Comparison of ENCODE assay signal across 8 mouse cellular contexts in genomic region chr9:94670704-94671103, GRCm38 (mm10). TPM values are rescaled to one million over a fixed set of nuclear protein-coding genes. Genes with fewer than 3 reads are reported as not detected.
DNase-seq lines count a peak whose midpoint lies in the region; ATAC-seq and TF ChIP-seq lines count a peak whose summit lies in the region.

No protein-coding gene starts in this region.

- TF ChIP-seq CTCF in heart, postnatal 0 days (IDR thresholded peaks at IDR 0.05; ENCODE audit: low read depth): no peak

- peaks cover 3% of the 10 kb centered on the region; the same call in 1 of the 2 replicates for H3K4me1 ChIP-seq in heart, postnatal 0 days (ENCODE audit: control insufficient read depth, insufficient read depth)
- peaks cover 16% of the 10 kb centered on the region for H3K4me1 ChIP-seq in embryonic facial prominence, embryonic 13.5 days
- H3K4me1 ChIP-seq in intestine, embryonic 14.5 days (replicated peaks; ENCODE audit: control insufficient read depth, insufficient read depth, low read length): no peaks in the 10 kb centered on the region
- peaks cover 19% of the 10 kb centered on the region for H3K4me1 ChIP-seq in midbrain, embryonic 15.5 days

- ATAC-seq in heart, postnatal 0 days (ENCODE audit: insufficient read depth, low read depth): no peak
- ATAC-seq in embryonic facial prominence, embryonic 13.5 days (ENCODE audit: insufficient number of reproducible peaks, insufficient read depth, low FRiP score, low TSS enrichment, low read depth): no peak
- no peak for ATAC-seq in intestine, embryonic 14.5 days (replicated peaks; ENCODE audit: low FRiP score, low TSS enrichment, low read depth)
- ATAC-seq in midbrain, embryonic 15.5 days (replicated peaks): no peak

- no peak overlapping the region for H3K27ac ChIP-seq in heart, postnatal 0 days (ENCODE audit: low read depth)
- no peak overlapping the region for H3K27ac ChIP-seq in embryonic facial prominence, embryonic 13.5 days
- H3K27ac ChIP-seq in intestine, embryonic 14.5 days (ENCODE audit: low read depth): no peak overlapping the region
- peak overlapping the region; percentile 71; the same call in 1 of the 2 replicates for H3K27ac ChIP-seq in midbrain, embryonic 15.5 days

- peak overlapping the region; percentile 86 for H3K4me2 ChIP-seq in heart, postnatal 0 days (ENCODE audit: low read depth, low read length)
- peak overlapping the region; percentile 89 for H3K4me2 ChIP-seq in embryonic facial prominence, embryonic 13.5 days
- peak overlapping the region; percentile 94 for H3K4me2 ChIP-seq in intestine, embryonic 14.5 days (ENCODE audit: low read length)
- peak overlapping the region; percentile 87 for H3K4me2 ChIP-seq in midbrain, embryonic 15.5 days

- no peak for TF ChIP-seq EP300 in heart, postnatal 0 days (IDR thresholded peaks at IDR 0.05; ENCODE audit: low read depth)

- peak overlapping the region; percentile 56; the same call in 1 of the 2 replicates for H3K9ac ChIP-seq in heart, postnatal 0 days (replicated peaks; ENCODE audit: low read depth, low read length)
- no peak overlapping the region; the same call in 1 of the 2 replicates for H3K9ac ChIP-seq in embryonic facial prominence, embryonic 13.5 days
- no peak overlapping the region for H3K9ac ChIP-seq in intestine, embryonic 14.5 days (ENCODE audit: low read length)
- H3K9ac ChIP-seq in midbrain, embryonic 15.5 days: peak overlapping the region; percentile 49; the same call in 1 of the 2 replicates

- DNase-seq in heart, postnatal 0 days (ENCODE audit: low spot score): no peak
- no peak for DNase-seq in heart, adult 9 months (ENCODE audit: low spot score in 2 of 2)
- DNase-seq in intestine, embryonic 14.5 days (ENCODE audit: low spot score): no peak
- no peak for DNase-seq in frontal cortex, postnatal 14 days (ENCODE audit: low spot score in 2 of 2)
- DNase-seq in layer of hippocampus, postnatal 36 days: no peak
- DNase-seq in Muller cell, postnatal 12 days (ENCODE audit: inconsistent ontology term): no peak

- no peaks in the 10 kb centered on the region for H3K27me3 ChIP-seq in heart, postnatal 0 days (ENCODE audit: control insufficient read depth, insufficient read depth, low read length)
- H3K27me3 ChIP-seq in embryonic facial prominence, embryonic 13.5 days: no peaks in the 10 kb centered on the region
- no peaks in the 10 kb centered on the region for H3K27me3 ChIP-seq in intestine, embryonic 14.5 days (replicated peaks; ENCODE audit: control insufficient read depth, insufficient read depth, low read length)
- H3K27me3 ChIP-seq in midbrain, embryonic 15.5 days (replicated peaks): no peaks in the 10 kb centered on the region

- no peaks in the 10 kb centered on the region for H3K36me3 ChIP-seq in heart, postnatal 0 days (replicated peaks; ENCODE audit: control insufficient read depth, insufficient read depth, low read length)
- H3K36me3 ChIP-seq in embryonic facial prominence, embryonic 13.5 days: no peaks in the 10 kb centered on the region
- no peaks in the 10 kb centered on the region for H3K36me3 ChIP-seq in intestine, embryonic 14.5 days (ENCODE audit: control insufficient read depth, insufficient read depth, low read length)
- no peaks in the 10 kb centered on the region for H3K36me3 ChIP-seq in midbrain, embryonic 15.5 days (replicated peaks)

- H3K4me3 ChIP-seq in heart, postnatal 0 days (ENCODE audit: low read depth, low read length): peak overlapping the region; percentile 72
- peak overlapping the region; percentile 58 for H3K4me3 ChIP-seq in embryonic facial prominence, embryonic 13.5 days
- peak overlapping the region; percentile 48; the same call in 1 of the 2 replicates for H3K4me3 ChIP-seq in intestine, embryonic 14.5 days (ENCODE audit: low read depth, low read length)
- peak overlapping the region; percentile 52 for H3K4me3 ChIP-seq in midbrain, embryonic 15.5 days

- H3K9me3 ChIP-seq in heart, postnatal 0 days (replicated peaks; ENCODE audit: control insufficient read depth, low read length): no peaks in the 10 kb centered on the region
- no peaks in the 10 kb centered on the region for H3K9me3 ChIP-seq in embryonic facial prominence, embryonic 13.5 days
- H3K9me3 ChIP-seq in intestine, embryonic 14.5 days (ENCODE audit: control insufficient read depth, low read length): no peaks in the 10 kb centered on the region
- H3K9me3 ChIP-seq in midbrain, embryonic 15.5 days: no peaks in the 10 kb centered on the region

RNA-seq across cellular contexts. Expression of gene Slc9a9, which starts 1.0 kb away (rescaled TPM):
- total RNA-seq in heart, postnatal 0 days (2014; rRNA removed; ENCODE audit: low replicate concordance): 1.3 and 7.1 TPM in 2 replicates
- polyA plus RNA-seq in heart, postnatal 0 days (2015; fragmentation: Nextera tagmentation; extraction: Ambion mirVana): 1.9 and 2.1 TPM in 2 replicates
- polyA plus RNA-seq in embryonic facial prominence, embryonic 13.5 days (2015; fragmentation: Nextera tagmentation; extraction: Ambion mirVana): 4.6 and 5.2 TPM in 2 replicates
- polyA plus RNA-seq in intestine, embryonic 14.5 days (2014; fragmentation: Nextera tagmentation; extraction: Ambion mirVana): 2.9 TPM in 2 replicates
- polyA plus RNA-seq in midbrain, embryonic 15.5 days (2015; fragmentation: Nextera tagmentation; extraction: Ambion mirVana): 6.4 and 7.3 TPM in 2 replicates
- total RNA-seq in layer of hippocampus, postnatal 36 days (2021): 10 to 100 TPM; 15.1 to 16.4 TPM

Comparison
In these comparisons a context has a peak if more than half of its experiments do, and no peak if none do; other contexts are left out.
1. H3K9ac ChIP-seq: peak in heart, postnatal 0 days (single experiment) and midbrain, embryonic 15.5 days (single experiment); none in embryonic facial prominence, embryonic 13.5 days (single experiment) and intestine, embryonic 14.5 days (single experiment).
2. Peak in every context shown above with its lines, with median percentiles within 50 percentile points of each other: H3K4me2 ChIP-seq and H3K4me3 ChIP-seq.